Mouse (Mus musculus): ENCODE measurements around the gene Tpst2. TPM values are rescaled to one million over a fixed set of nuclear protein-coding genes. Genes with fewer than 3 reads are reported as not detected.

Tpst2 gene
- total and polyA plus RNA-seq, 2 experiments = 27.7 to 35.7 TPM

GRCm38 (mm10) chr5:112300721-112301308 lies 24.3 kb downstream of the Tpst2 start:
- 86% methylated on average over 6 of the region's 6 CpGs for WGBS

GRCm38 (mm10) chr5:112301694-112302093 lies 25.2 kb downstream of the Tpst2 start:
- no peak for TF ChIP-seq POLR2A (IDR thresholded peaks at IDR 0.05; ENCODE audit: extremely low read depth, insufficient read depth, low read length)
- peak; percentile 28; the same call in 1 of the 2 replicates for TF ChIP-seq CTCF (IDR thresholded peaks at IDR 0.05; ENCODE audit: low read depth, low read length)
- 61% methylated on average over 4 of the region's 4 CpGs for WGBS
- Histone ChIP-seq H3K27me3 (ENCODE audit: control insufficient read depth, insufficient read depth, low read length) (no peaks in the 10 kb centered on the region), H3K79me2 (ENCODE audit: control insufficient read depth, insufficient read depth, low read length) (peaks cover 27% of the 10 kb centered on the region), H3K9ac (ENCODE audit: low read depth, low read length) (peak overlapping the region; percentile 27; the same call in 1 of the 2 replicates), H3K4me3 (ENCODE audit: insufficient read depth, low read depth, low read length) (no peak overlapping the region), H3K36me3 (ENCODE audit: control insufficient read depth, insufficient read depth, low read length) (no peaks in the 10 kb centered on the region), H3K4me1 (ENCODE audit: control insufficient read depth, insufficient read depth, low read length) (peaks cover 50% of the 10 kb centered on the region), H3K27ac (replicated peaks; ENCODE audit: insufficient read depth, low read depth, low read length) (peak overlapping the region; percentile 62)
- no peak for DNase-seq (ENCODE audit: extremely low read depth, low read depth, low spot score)

More at GRCm38 (mm10) chr5:112300721-112301308, 24.3 kb downstream of the Tpst2 start:
- Histone ChIP-seq H3K9ac (ENCODE audit: low read depth, low read length) (no peak overlapping the region), H3K36me3 (ENCODE audit: control insufficient read depth, insufficient read depth, low read length) (no peaks in the 10 kb centered on the region), H3K79me2 (ENCODE audit: control insufficient read depth, insufficient read depth, low read length) (peaks cover 29% of the 10 kb centered on the region), H3K4me3 (ENCODE audit: insufficient read depth, low read depth, low read length) (no peak overlapping the region), H3K27me3 (ENCODE audit: control insufficient read depth, insufficient read depth, low read length) (no peaks in the 10 kb centered on the region), H3K27ac (replicated peaks; ENCODE audit: insufficient read depth, low read depth, low read length) (no peak overlapping the region), H3K4me1 (ENCODE audit: control insufficient read depth, insufficient read depth, low read length) (peaks cover 57% of the 10 kb centered on the region)
- TF ChIP-seq CTCF (IDR thresholded peaks at IDR 0.05; ENCODE audit: low read depth, low read length) (no peak), POLR2A (IDR thresholded peaks at IDR 0.05; ENCODE audit: extremely low read depth, insufficient read depth, low read length) (no peak)
- DNase-seq (ENCODE audit: extremely low read depth, low read depth, low spot score) = peak; percentile 27

- Histone ChIP-seq H3K27me3 (ENCODE audit: control insufficient read depth, insufficient read depth, low read length) (no peaks in the 10 kb centered on the region), H3K36me3 (ENCODE audit: control insufficient read depth, insufficient read depth, low read length) (no peaks in the 10 kb centered on the region), H3K4me3 (ENCODE audit: insufficient read depth, low read depth, low read length) (no peak overlapping the region), H3K79me2 (ENCODE audit: control insufficient read depth, insufficient read depth, low read length) (peaks cover 21% of the 10 kb centered on the region), H3K9ac (ENCODE audit: low read depth, low read length) (0 out of 2 replicates have a peak overlapping the region, but pooled peaks have one; percentile 22), H3K4me1 (ENCODE audit: control insufficient read depth, insufficient read depth, low read length) (peaks cover 44% of the 10 kb centered on the region), H3K27ac (replicated peaks; ENCODE audit: insufficient read depth, low read depth, low read length) (peak overlapping the region; percentile 64)
- TF ChIP-seq POLR2A (IDR thresholded peaks at IDR 0.05; ENCODE audit: extremely low read depth, insufficient read depth, low read length) = no peak
- TF ChIP-seq CTCF (IDR thresholded peaks at IDR 0.05; ENCODE audit: low read depth, low read length) = no peak
- WGBS = 10% methylated on average over 5 of the region's 5 CpGs
- DNase-seq (ENCODE audit: extremely low read depth, low read depth, low spot score) = peak; percentile 100
Observed at GRCm38 (mm10) chr5:112302310-112302709, 25.8 kb downstream of the Tpst2 start.

GRCm38 (mm10) chr5:112305842-112306241 lies 29.4 kb downstream of the Tpst2 start:
- WGBS = 96% methylated on average over 5 of the region's 5 CpGs
- TF ChIP-seq POLR2A (IDR thresholded peaks at IDR 0.05; ENCODE audit: extremely low read depth, insufficient read depth, low read length) (no peak), CTCF (IDR thresholded peaks at IDR 0.05; ENCODE audit: low read depth, low read length) (no peak)
- Histone ChIP-seq H3K36me3 (ENCODE audit: control insufficient read depth, insufficient read depth, low read length) (peaks cover 6% of the 10 kb centered on the region; the same call in 1 of the 2 replicates), H3K79me2 (ENCODE audit: control insufficient read depth, insufficient read depth, low read length) (peaks cover 9% of the 10 kb centered on the region; the same call in 1 of the 2 replicates), H3K27ac (replicated peaks; ENCODE audit: insufficient read depth, low read depth, low read length) (no peak overlapping the region), H3K4me3 (ENCODE audit: insufficient read depth, low read depth, low read length) (no peak overlapping the region), H3K9ac (ENCODE audit: low read depth, low read length) (no peak overlapping the region), H3K27me3 (ENCODE audit: control insufficient read depth, insufficient read depth, low read length) (no peaks in the 10 kb centered on the region), H3K4me1 (ENCODE audit: control insufficient read depth, insufficient read depth, low read length) (peaks cover 16% of the 10 kb centered on the region)
- DNase-seq (ENCODE audit: extremely low read depth, low read depth, low spot score) = no peak

GRCm38 (mm10) chr5:112313222-112313885 lies 36.9 kb downstream of the Tpst2 start:
- H3K36me3 ChIP-seq (ENCODE audit: control insufficient read depth, insufficient read depth, low read length) = peaks cover 17% of the 10 kb centered on the region
- 84% methylated on average over 11 of the region's 11 CpGs for WGBS
- no peaks in the 10 kb centered on the region for H3K4me1 ChIP-seq (ENCODE audit: control insufficient read depth, insufficient read depth, low read length)

GRCm38 (mm10) chr5:112316468-112316867 lies 40.0 kb downstream of the Tpst2 start:
- TF ChIP-seq CTCF (IDR thresholded peaks at IDR 0.05; ENCODE audit: low read depth, low read length) (no peak), POLR2A (IDR thresholded peaks at IDR 0.05; ENCODE audit: extremely low read depth, insufficient read depth, low read length) (no peak)
- 75% methylated on average over 5 of the region's 5 CpGs for WGBS
- DNase-seq (ENCODE audit: extremely low read depth, low read depth, low spot score) = no peak
- H3K27me3 ChIP-seq (ENCODE audit: control insufficient read depth, insufficient read depth, low read length) = no peaks in the 10 kb centered on the region
- no peak overlapping the region for H3K9ac ChIP-seq (ENCODE audit: low read depth, low read length)
- peaks cover 9% of the 10 kb centered on the region for H3K36me3 ChIP-seq (ENCODE audit: control insufficient read depth, insufficient read depth, low read length)
- no peak overlapping the region for H3K27ac ChIP-seq (replicated peaks; ENCODE audit: insufficient read depth, low read depth, low read length)
- no peaks in the 10 kb centered on the region for H3K79me2 ChIP-seq (ENCODE audit: control insufficient read depth, insufficient read depth, low read length)
- H3K4me3 ChIP-seq (ENCODE audit: insufficient read depth, low read depth, low read length) = no peak overlapping the region
- H3K4me1 ChIP-seq (ENCODE audit: control insufficient read depth, insufficient read depth, low read length) = no peaks in the 10 kb centered on the region

More at GRCm38 (mm10) chr5:112313222-112313885, 36.9 kb downstream of the Tpst2 start:
- DNase-seq (ENCODE audit: extremely low read depth, low read depth, low spot score) = no peak
- Histone ChIP-seq H3K27me3 (ENCODE audit: control insufficient read depth, insufficient read depth, low read length) (no peaks in the 10 kb centered on the region), H3K79me2 (ENCODE audit: control insufficient read depth, insufficient read depth, low read length) (no peaks in the 10 kb centered on the region), H3K27ac (replicated peaks; ENCODE audit: insufficient read depth, low read depth, low read length) (no peak overlapping the region), H3K4me3 (ENCODE audit: insufficient read depth, low read depth, low read length) (no peak overlapping the region), H3K9ac (ENCODE audit: low read depth, low read length) (no peak overlapping the region)
- TF ChIP-seq POLR2A (IDR thresholded peaks at IDR 0.05; ENCODE audit: extremely low read depth, insufficient read depth, low read length) (no peak), CTCF (IDR thresholded peaks at IDR 0.05; ENCODE audit: low read depth, low read length) (no peak)

Data from liver, adult 2 months (tissue).